Mouse (Mus musculus) spleen, adult 2 months (tissue): ENCODE data around the gene 3110018I06Rik.

Experiments used
- CTCF ChIP-seq: fragments of 200-500 bp; IDR thresholded peaks from 2 replicates; pipeline ENCODE4 v1.5.1; 2011; ENCODE audit warnings: mild to moderate bottlenecking, inconsistent platforms; ENCODE audit not compliant: insufficient read depth, insufficient read length, insufficient replicate concordance; ENCODE audit errors: extremely low read depth
- POLR2A ChIP-seq: fragments of 200-500 bp; IDR thresholded peaks from 2 replicates; pipeline ENCODE4 v1.6.1; 2011; ENCODE audit warnings: low read depth, low read length, inconsistent platforms

GRCm38 (mm10) chr12:107488371-107488770 is at the start of gene 3110018I06Rik:
- no peak for TF ChIP-seq CTCF
- no peak for TF ChIP-seq POLR2A
